Mouse (Mus musculus) kidney, adult 10 weeks (tissue): Measurements from ENCODE around the gene Glrx. TPM values are rescaled to one million over a fixed set of nuclear protein-coding genes. Genes with fewer than 3 reads are reported as not detected.

Experiments
- polyA plus RNA-seq: library from polyadenylated mRNA; stranded (reverse); fragments of 350-450 nt; fragmentation: Illumina TruSeq; extraction: RNeasy Lipid Tissue Mini Kit (QIAGEN cat#74804); gene quantifications from one replicate; pipeline ENCODE4 v1.2.3, GENCODE M21; 2014; ENCODE audit warnings: low read depth, low replicate concordance

The Glrx gene
- polyA plus RNA-seq = 54.3 TPM

GRCm38 (mm10) chr13:75839719-75840481 is at the start of gene Glrx:
Glrx (plus strand) TSS chr13:75839868.

Other genes starting within 250 kb of the Glrx start
- gene Ell2, start 133.1 kb upstream of the Glrx start, polyA plus RNA-seq = 68.8 TPM
- 8.0 TPM for gene Rhobtb3, start 104.1 kb downstream of the Glrx start, polyA plus RNA-seq
- not detected for gene Spata9, start 127.3 kb downstream of the Glrx start, polyA plus RNA-seq
- gene Rfesd, start 178.9 kb downstream of the Glrx start, polyA plus RNA-seq = 89.5 TPM
- not detected for gene Gpr150, start 217.1 kb downstream of the Glrx start, polyA plus RNA-seq